Mouse (Mus musculus) cerebellum, postnatal 36 days (tissue): ENCODE data around the gene Glrx2.
"Not testable (repeated sequence)": the region's sequence is repeated elsewhere in the genome, so short reads cannot be mapped to it uniquely, and the experiment has no call there.

Experiments used
- DNase-seq, 2 experiments: peaks; one replicate each; pipeline ENCODE4 v3.0.0; 2021 to 2022; ENCODE audit warnings: mixed read lengths in 2 of 2

Glrx2 gene

DNA sequence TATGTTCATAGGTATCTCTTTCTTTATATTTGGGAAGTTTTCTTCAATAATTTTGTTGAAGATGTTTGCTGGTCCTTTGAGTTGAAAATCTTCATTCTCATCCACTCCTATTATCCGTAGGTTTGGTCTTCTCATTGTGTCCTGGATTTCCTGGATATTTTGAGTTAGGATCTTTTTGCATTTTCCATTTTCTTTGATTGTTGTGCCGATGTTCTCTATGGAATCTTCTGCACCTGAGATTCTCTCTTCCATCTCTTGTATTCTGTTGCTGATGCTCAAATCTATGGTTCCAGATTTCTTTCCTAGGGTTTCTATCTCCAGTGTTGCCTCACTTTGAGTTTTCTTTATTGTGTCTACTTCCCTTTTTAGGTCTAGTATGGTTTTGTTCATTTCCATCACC, at the start of gene Glrx2:
Gene Glrx2, plus strand, starts transcription at position 301 of the 400 bp plus-strand sequence.
- DNase-seq = not testable (repeated sequence)

DNA sequence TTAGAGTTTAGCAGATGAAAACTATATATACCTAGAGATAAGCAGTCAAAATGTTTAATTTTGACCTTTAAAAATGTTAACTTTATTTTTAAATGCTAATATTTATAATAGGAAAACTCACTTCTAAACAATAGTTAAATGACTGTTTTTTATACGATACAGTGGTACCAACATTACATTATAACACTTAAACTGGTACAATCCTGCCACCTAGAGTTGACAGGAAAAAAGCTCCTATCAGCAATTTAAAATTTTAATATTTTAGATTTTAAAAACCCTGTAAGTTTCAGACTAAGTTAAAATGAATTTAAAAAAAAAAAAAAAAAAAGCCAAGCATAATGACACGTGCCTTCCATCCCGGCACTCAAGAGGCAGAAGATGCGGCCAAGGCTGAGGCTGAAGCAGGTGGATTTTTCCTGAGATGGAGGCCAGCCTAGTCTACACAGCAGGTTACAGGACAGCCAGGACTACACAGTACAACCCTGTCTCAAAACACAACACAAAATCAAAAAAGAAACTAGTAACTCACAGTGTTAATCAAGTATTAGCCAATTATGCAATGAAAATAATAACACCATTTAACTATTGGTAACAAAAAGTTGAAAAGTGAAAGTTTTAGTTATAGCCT, 40.3 kb upstream of the Glrx2 start:
- no peak for DNase-seq

DNA sequence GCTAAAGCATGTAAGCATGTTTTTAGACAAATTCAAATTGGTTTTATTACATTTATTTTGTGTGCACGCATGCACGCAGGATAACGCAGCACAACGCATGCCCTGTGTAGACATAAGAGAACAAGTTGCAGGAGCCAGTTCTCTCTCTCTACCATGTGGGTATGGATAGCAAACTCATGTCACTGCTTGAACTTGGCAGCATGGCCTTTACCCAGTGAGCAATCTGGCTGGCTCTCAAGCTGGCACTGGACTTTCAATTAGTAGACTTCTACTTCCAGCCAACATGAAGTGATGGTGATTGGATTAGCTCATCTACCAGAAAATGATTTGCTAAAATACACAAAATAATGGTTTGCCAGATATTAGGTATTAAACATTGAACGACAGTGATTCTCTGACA, 35.0 kb upstream of the Glrx2 start:
- DNase-seq = peak; percentile 84 to 90

DNA sequence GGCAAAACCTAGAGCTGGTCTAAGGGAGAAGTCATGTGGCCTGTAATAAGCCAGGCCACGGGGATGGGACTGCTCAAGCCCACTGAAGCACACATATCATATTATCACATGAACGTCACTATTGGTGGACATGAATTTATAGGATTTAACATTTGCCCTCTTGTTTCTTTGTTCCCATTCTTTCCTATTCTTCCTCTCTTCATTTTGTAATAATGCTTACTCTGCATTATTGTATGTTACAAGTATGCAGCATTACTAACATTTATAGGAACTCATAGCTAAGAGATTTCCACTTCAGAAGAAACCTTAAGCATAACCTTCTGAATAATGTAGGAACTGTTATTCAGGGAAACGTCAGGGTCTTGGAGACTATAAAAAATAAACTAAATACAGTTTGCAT, 31.3 kb upstream of the Glrx2 start:
- DNase-seq = no peak

DNA sequence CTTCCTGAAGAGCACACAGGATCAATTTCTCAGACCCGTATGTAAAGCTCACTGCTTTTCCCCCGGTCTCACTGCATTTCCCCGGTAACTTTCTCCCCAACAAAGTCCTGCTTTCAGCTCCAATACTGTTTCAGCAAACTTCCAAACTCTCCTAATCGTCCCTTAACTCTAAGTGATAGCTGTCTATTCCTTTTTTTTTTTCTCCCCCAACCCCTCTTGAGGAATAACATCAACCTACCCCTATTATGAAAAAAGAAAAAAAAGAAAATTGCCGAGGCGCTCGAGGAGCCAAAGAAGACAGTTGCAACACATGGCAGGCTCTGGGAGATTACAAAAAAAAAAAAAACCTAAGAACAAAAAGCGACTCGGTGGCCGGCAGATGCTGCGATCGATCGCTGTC, 14.4 kb upstream of the Glrx2 start:
- no peak for DNase-seq

GRCm38 (mm10) chr1:143702141-143702740, 13.9 kb upstream of the Glrx2 start:
- peak; percentile 46 to 50 for DNase-seq

- DNase-seq = peak; percentile 89 to 93
Observed at GRCm38 (mm10) chr1:143702741-143703262, 13.3 kb upstream of the Glrx2 start, which contains the start of gene Cdc73. TSS of gene Cdc73 (minus strand) at chr1:143702893.

DNA sequence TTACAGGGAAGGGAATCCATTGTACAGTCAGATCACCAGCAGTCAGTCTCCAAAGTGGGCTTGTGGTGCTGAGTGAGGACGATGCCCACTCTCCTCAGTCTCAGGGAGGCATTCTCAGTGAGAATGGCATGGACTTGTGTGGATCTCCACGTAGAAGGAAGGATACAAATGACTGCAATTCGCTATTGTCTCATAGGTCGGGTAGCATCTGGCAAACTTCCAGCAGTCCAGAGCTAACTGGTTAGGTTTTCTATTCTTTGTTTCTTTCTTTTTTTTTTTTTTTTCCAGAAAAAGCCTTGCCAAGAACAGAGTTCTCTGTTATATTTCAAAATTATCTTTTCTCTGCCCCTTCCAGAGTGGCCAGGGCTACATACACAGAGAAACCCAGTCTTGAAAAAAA, 9.1 kb upstream of the Glrx2 start:
- DNase-seq = no peak

GRCm38 (mm10) chr1:143708361-143708760, 7.8 kb upstream of the Glrx2 start:
- DNase-seq = no peak

GRCm38 (mm10) chr1:143709966-143710626, 6.0 kb upstream of the Glrx2 start:
- DNase-seq = no peak

DNA sequence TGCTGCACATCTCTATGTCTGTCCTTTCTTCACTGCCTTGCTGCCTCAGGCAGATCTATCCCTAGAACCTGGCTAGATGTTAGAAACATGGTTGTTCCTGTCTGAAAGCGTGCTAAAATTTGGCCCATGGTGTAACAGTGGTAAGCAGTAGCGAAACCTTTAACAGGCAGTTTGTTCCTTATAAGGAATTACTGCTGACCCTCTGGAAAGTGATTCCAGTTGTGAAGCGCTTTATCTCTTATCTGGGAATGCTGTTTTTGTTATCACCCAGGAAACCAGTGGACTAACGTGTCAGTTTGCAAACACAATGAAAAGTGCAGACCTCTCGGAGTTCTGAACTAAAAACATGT, 5.5 kb upstream of the Glrx2 start:
- DNase-seq = no peak

GRCm38 (mm10) chr1:143724456-143725064, 8.4 kb downstream of the Glrx2 start:
- no peak for DNase-seq

GRCm38 (mm10) chr1:143727701-143728445, 11.7 kb downstream of the Glrx2 start:
- no peak for DNase-seq

GRCm38 (mm10) chr1:143730899-143731298, 14.8 kb downstream of the Glrx2 start:
- DNase-seq = no peak

DNA sequence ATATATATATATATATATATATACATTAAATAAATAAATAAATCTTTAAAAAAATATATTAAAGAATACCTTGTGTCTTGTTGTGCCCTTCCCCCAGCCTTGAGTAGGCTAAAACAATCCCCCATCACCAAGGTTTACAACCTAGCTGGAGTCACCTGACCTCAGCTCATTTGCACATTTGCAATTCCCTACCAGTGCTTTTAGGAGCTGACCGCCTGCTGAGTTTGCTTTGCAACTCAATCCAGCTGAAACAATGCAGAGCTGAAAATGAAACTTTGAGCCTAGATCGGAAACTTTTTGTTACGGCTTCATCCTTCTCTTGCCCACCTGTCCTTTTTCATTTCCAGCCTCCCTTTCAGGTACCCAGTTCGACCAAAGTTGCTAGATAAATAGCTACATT, 15.6 kb downstream of the Glrx2 start:
- no peak for DNase-seq

DNA sequence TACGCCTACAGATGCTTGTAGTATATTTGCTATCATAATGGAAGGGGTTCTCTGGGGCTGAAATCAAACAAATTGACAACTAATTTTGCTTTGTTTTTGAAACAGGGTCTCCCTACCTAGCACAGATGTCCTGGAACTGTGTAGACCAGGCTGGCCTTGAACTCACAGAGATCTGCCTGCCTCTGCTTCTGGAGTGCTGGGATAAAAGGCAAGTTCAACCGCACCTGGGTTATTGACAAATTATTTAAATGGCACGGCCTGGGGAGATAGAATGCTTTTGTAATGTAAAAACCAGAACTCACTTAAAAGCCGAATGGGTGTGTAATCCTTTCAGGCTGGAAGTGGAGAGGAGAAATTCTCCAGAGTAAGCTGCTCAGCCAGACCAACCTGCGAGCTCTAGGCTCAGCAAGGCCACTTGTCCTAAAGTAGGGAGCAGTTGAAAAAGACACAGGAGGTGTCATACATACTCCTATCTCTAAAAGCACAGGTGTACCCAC, 17.8 kb downstream of the Glrx2 start:
- DNase-seq = no peak

DNA sequence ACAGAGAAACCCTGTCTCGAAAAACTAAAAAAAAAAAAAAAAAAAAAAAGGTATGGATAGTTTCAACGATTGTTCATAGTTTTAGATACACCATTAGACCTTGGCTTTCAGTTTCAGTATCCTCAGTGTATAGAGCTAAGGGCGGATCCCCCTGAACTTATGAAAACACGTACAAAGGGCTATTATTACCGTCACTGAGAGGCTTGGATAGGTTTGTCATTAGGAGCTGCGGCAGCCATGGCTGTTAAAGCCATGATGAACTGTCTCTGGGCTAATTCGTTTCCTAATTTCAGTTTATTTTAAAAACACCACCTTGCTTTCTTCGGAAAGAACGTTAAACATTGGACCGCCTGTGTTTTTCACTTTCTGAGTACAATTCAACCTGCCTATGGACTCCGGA, 22.7 kb downstream of the Glrx2 start:
- DNase-seq = no peak

GRCm38 (mm10) chr1:143739361-143740350, 23.5 kb downstream of the Glrx2 start:
- peak; percentile 97 for DNase-seq

- DNase-seq = peak; percentile 23 to 27
Observed at GRCm38 (mm10) chr1:143740581-143740980, 24.4 kb downstream of the Glrx2 start.

GRCm38 (mm10) chr1:143741331-143741730, 25.2 kb downstream of the Glrx2 start:
- no peak for DNase-seq

- DNase-seq = no peak
Observed at GRCm38 (mm10) chr1:143742186-143742585, 26.0 kb downstream of the Glrx2 start.
